Mouse (Mus musculus) forebrain, embryonic 11.5 days (tissue): ENCODE results near the gene Qrich1. TPM values are rescaled to one million over a fixed set of nuclear protein-coding genes. Genes with fewer than 3 reads are reported as not detected.

Experiments used
- ATAC-seq: fragments of 200-750 bp; cut with Nextera tagmentation; replicated peaks from 2 replicates; pipeline ENCODE4 v1.8.0; 2017; ENCODE audit warnings: moderate TSS enrichment; ENCODE audit not compliant: low FRiP score
- DNase-seq: peaks from one replicate; pipeline ENCODE4 v3.0.0-alpha.2; 2017; ENCODE audit warnings: low spot score
- H3K27ac ChIP-seq: fragments of 300-500 bp; sonication (generic); 2 replicates; pipeline ENCODE4 v1.5.1; 2014; ENCODE audit warnings: low read depth, low read length
- H3K27me3 ChIP-seq: fragments of 300-500 bp; sonication (generic); 2 replicates; pipeline ENCODE4 v1.6.1; 2014; ENCODE audit warnings: mild to moderate bottlenecking, low read length, mixed read lengths; ENCODE audit not compliant: control insufficient read depth, insufficient read depth
- H3K36me3 ChIP-seq: fragments of 300-500 bp; sonication (generic); 2 replicates; pipeline ENCODE4 v1.6.1; 2014; ENCODE audit warnings: mild to moderate bottlenecking, low read length, moderate library complexity, mixed read lengths; ENCODE audit not compliant: control insufficient read depth, insufficient read depth
- H3K4me1 ChIP-seq: fragments of 300-500 bp; sonication (generic); replicated peaks from 2 replicates; pipeline ENCODE4 v1.6.1; 2014; ENCODE audit warnings: low read length, mixed read lengths; ENCODE audit not compliant: control insufficient read depth, insufficient read depth
- H3K4me2 ChIP-seq: fragments of 300-500 bp; sonication (generic); 2 replicates; pipeline ENCODE4 v1.6.1; 2014; ENCODE audit warnings: low read depth, mild to moderate bottlenecking, low read length, moderate library complexity, mixed read lengths; ENCODE audit not compliant: severe bottlenecking
- H3K4me3 ChIP-seq: fragments of 300-500 bp; sonication (generic); 2 replicates; pipeline ENCODE4 v1.5.1; 2014; ENCODE audit warnings: low read depth, low read length
- H3K9ac ChIP-seq: fragments of 300-500 bp; sonication (generic); 2 replicates; pipeline ENCODE4 v1.6.1; 2014; ENCODE audit warnings: low read length
- H3K9me3 ChIP-seq: fragments of 300-500 bp; sonication (generic); 2 replicates; pipeline ENCODE4 v1.6.1; 2016; ENCODE audit warnings: low read length, mixed read lengths; ENCODE audit not compliant: control insufficient read depth
- WGBS: fragments of 180-500 bp; shearing (Covaris S2); extraction: QIAGEN DNeasy Blood & Tissue Kit; methylation state at CpG from one replicate; pipeline ENCODE4 v1.1.7; 2014; 5-methylcytosine and 5-hydroxymethylcytosine counted together
- polyA plus RNA-seq: library from polyadenylated mRNA; unstranded; fragments of >200 nt; fragmentation: Nextera tagmentation; extraction: Ambion mirVana; gene quantifications from 2 replicates; pipeline ENCODE4 v1.2.1, GENCODE M21; 2014

The Qrich1 gene
- polyA plus RNA-seq, 1 experiment from 2014 or later: 174 TPM

DNA sequence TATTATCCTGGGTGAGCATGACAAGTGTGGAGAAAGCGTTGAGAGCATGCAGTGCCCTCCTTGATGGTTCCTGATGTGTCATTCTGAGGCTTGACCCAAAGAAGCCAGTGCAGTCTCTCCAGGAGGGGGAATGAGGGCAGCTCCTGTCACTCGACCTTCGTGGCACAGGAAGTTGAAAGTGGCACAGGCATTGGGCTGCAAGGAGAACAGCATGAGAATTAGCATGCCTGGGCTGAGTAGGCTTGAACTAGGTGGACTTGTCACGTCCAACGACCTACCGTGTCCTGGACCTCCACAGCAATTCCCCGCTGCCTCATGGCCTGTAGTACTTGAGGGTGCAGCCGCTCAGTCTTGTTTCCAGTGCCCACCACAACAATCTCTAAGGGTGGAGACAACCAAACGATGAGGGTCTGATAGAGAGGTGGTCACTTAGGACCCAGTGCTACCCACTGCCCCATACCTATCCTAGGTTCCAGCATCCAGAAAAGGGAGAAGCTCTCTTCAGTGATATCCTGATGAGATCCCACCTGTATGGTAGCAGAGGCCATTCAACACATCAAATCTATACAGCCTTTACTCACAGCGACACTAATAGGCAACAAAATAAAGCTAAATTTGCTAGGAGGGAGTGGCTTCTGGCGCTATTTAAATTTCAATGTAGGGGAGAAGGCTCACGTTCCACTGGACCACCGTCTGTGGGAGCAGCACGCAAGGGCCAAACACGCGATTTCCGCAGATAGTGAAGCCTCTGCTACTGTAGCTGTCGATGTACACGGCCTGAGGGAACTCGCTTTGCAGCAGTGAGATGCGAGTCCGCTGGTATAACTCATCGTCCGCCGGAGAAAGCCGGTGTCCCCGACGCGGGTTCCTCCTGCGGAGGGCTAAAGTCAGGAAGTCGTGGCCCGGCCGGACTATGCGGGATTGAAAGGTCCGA is 49.5 kb downstream of the Qrich1 start:
- no peak for DNase-seq
- peak overlapping the region; percentile 87 for H3K9ac ChIP-seq
- H3K36me3 ChIP-seq: peaks cover 8% of the 10 kb centered on the region
- H3K9me3 ChIP-seq: no peaks in the 10 kb centered on the region
- H3K27me3 ChIP-seq: no peaks in the 10 kb centered on the region
- peak overlapping the region; percentile 99 for H3K4me2 ChIP-seq
- H3K27ac ChIP-seq: peak overlapping the region; percentile 88; the same call in 1 of the 2 replicates
- 12% methylated on average over 35 of the region's 35 CpGs for WGBS
- ATAC-seq: no peak
- H3K4me1 ChIP-seq: peaks cover 20% of the 10 kb centered on the region
- peak overlapping the region; percentile 69 for H3K4me3 ChIP-seq

DNA sequence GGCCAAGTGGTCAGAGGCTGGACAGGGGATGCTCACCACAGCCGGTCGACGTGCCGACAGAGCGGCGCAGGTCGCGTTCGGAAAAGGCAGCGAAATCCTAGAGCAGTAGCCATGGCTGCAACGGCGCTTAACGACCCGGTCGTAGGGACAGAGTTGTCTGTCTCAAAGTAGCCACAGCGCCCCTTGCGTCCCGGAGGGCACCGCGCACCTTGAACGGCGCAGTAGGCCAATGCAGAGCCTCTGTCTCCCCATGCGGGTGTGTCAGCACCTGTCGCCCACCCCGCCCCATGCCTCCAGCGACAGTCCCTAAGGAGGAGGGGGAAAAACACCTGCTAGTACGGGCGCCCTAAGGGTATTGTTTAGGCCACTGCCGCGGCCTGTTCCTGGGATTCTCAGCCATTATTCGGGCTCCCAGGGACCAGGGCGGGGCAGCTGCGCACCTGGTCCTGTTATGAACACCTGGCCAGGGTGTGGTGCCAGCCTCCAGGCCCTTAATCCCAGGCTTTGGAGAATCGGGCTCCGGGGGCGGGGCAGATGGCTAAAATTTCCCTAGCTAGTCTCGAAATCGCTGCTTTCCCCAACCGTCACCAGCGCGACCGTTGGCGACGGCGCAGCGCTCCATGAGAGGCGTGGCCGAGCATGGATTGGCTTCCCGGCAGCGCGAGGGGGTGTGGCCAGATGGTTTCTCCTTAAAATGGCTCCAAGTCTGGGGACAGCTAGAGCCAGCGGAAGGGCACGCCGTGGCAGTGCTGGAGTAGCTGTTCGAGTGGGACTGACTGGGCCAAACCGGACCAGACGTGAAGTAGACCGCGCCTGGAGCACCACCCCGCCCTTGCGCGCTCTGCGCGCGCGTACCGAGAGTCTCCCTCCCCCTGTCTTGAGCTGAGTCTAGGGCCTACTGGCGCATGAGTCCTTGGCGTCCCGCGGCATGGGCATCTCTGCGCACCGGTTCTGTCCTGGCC is 50.5 kb downstream of the Qrich1 start, which contains the start of gene Ndufaf3:
Gene Ndufaf3 (minus strand): TSS at position 620 of the 962 bp plus-strand sequence.
- H3K9me3 ChIP-seq: no peaks in the 10 kb centered on the region
- under 1% methylated on average over 71 of the region's 73 CpGs for WGBS
- H3K4me3 ChIP-seq: peak within 1 kb of the TSS; percentile 69
- ATAC-seq: peak; percentile 80
- peak; percentile 97 for DNase-seq
- peak within 1 kb of the TSS; percentile 87 for H3K9ac ChIP-seq
- peaks cover 12% of the 10 kb centered on the region for H3K36me3 ChIP-seq
- peaks cover 19% of the 10 kb centered on the region for H3K4me1 ChIP-seq
- no peaks in the 10 kb centered on the region for H3K27me3 ChIP-seq
- H3K27ac ChIP-seq: peak within 1 kb of the TSS; percentile 88
- peak within 1 kb of the TSS; percentile 99 for H3K4me2 ChIP-seq

DNA sequence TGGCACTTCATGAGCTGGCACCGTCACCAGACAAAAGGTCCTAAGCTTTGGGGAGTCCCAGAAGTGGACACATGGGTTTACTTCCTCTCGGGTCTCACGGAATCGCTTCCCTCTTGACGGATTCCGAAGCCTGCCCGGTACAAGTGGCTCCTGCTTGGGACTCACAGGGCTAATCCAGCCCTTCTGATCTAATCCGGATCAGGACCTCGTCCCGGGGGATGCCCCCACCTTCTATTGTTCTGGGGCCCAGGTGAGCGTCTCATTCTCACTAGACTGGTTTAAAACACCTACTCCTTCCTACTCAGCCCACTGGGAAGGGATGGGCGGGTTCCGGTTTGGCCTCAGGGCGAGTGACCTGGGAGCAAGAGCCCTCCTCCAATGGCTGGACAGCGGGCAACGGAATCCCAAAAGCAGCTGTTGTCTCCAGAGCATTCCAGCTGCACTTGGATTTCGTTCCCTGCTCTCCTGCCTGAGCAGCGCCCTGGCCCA is 51.4 kb downstream of the Qrich1 start:
- Histone ChIP-seq H3K27ac (no peak overlapping the region), H3K4me3 (peak overlapping the region; percentile 69), H3K27me3 (no peaks in the 10 kb centered on the region), H3K36me3 (peaks cover 18% of the 10 kb centered on the region), H3K4me1 (peaks cover 19% of the 10 kb centered on the region), H3K4me2 (peak overlapping the region; percentile 99), H3K9me3 (no peaks in the 10 kb centered on the region), H3K9ac (peak overlapping the region; percentile 87)
- no peak; the same call in 1 of the 2 replicates for ATAC-seq
- 5% methylated on average over 18 of the region's 18 CpGs for WGBS
- DNase-seq: no peak

DNA sequence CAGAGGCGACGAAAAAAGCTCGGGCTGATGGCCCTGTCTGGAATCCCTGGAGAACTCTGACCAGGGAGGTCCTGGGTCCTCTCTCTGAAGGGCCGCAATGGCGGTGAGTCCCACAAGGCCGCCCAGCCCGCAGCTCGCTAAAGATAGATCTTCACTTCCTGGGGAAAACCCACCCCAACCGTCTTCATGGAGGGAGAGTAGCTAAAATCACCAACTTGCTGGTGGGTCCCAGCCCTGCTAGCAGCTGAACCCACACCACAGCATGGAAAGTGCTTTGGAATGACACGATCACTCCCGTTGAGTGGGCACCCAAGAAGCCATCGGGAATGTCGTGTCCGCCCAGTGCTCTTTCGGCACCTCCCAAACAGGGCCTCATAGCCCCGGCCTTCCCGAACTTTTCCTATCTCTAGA is 51.9 kb downstream of the Qrich1 start:
- Histone ChIP-seq H3K27me3 (no peaks in the 10 kb centered on the region), H3K4me1 (peaks cover 19% of the 10 kb centered on the region), H3K36me3 (peaks cover 23% of the 10 kb centered on the region), H3K4me2 (peak overlapping the region; percentile 99; the same call in 1 of the 2 replicates), H3K9ac (no peak overlapping the region), H3K4me3 (peak overlapping the region; percentile 69), H3K27ac (no peak overlapping the region), H3K9me3 (no peaks in the 10 kb centered on the region)
- ATAC-seq (no peak), DNase-seq (no peak)
- 78% methylated on average over 17 of the region's 17 CpGs for WGBS

DNA sequence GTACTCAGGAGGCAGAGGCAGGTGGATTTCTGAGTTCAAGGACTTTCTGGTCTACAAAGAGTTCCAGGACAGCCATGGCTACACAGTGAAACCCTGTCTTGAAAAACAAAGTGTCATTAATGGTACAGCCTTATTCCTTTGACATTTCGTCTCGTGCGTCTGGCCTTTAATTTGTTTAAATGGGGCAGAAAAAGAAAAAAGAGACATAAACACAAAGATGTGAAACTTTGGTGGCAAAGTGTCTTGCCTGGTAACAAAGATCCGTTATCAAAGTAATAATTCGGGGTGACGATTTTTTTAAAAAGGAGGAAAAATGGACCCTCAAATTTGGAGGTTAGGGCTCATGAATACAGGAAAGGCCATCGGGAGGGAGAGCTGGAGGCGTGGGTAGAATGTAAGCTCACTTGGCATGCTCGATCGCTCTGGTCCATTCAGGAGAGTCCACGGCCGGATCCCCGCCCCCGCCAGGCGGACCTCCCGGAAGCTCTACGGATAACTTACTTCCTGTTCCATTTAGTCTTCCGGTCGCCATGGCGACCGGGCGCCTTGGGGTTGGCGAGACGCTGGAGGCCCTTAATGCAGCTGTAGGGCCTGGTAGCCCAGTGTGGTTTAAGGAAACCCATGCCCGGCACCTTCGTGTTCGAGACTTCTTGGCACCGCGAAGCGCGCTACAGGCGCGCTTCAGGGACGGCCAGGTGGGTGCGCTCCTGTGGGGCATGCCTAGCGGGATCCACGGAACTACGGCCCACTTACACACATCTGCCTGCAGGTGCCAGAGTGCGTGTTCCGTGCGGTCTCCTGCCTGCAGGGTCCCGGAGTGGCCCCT is 53.0 kb downstream of the Qrich1 start, which contains the start of gene Dalrd3:
Gene Dalrd3 (plus strand): TSS at position 506 of the 826 bp plus-strand sequence.
- Histone ChIP-seq H3K9ac (peak within 1 kb of the TSS; percentile 57), H3K36me3 (peaks cover 16% of the 10 kb centered on the region; the same call in 1 of the 2 replicates), H3K4me1 (peaks cover 28% of the 10 kb centered on the region), H3K4me2 (peak within 1 kb of the TSS; percentile 93), H3K4me3 (peak within 1 kb of the TSS; percentile 51), H3K27ac (peak within 1 kb of the TSS; percentile 53; the same call in 1 of the 2 replicates), H3K9me3 (no peaks in the 10 kb centered on the region), H3K27me3 (no peaks in the 10 kb centered on the region)
- ATAC-seq (peak; percentile 65), DNase-seq (peak; percentile 96)
- 7% methylated on average over 42 of the region's 42 CpGs for WGBS

DNA sequence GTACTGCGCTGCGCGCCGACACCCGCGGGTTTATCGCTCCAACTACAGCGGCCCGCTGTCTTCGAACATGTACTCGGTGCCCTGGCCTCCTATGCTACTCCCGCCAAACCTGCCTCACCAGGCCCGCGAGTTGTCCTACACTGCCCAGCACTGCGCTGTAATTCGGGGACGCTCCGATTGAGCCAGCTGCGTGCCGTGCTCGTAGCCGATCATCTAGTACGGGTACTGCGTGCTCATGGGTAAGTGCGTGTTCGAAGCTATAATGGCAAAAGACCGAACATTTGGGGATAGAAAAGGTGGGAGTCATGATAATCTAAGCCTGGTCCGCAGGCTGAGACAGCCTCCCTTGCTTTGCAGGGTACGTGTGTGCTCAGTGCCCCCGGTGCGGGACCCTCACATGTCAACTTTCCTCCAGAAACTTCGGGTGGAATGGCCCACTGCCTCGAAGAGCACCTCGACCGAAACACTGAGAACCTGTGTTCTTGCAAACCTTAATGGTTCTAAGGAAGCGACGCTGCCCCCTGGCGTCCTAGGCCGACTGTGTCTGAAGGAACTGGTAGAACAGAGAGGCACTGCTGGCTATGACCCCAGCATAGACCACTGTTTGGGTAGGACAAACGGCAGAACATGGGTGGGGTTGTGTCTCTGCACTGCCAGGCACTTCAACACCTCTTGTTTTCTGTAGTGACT is 53.7 kb downstream of the Qrich1 start:
- H3K4me2 ChIP-seq: peak overlapping the region; percentile 93
- peak overlapping the region; percentile 51 for H3K4me3 ChIP-seq
- H3K27me3 ChIP-seq: no peaks in the 10 kb centered on the region
- H3K36me3 ChIP-seq: peaks cover 18% of the 10 kb centered on the region; the same call in 1 of the 2 replicates
- H3K9ac ChIP-seq: peak overlapping the region; percentile 57
- ATAC-seq (peak; percentile 4; the same call in 1 of the 2 replicates), DNase-seq (peak; percentile 86)
- no peaks in the 10 kb centered on the region for H3K9me3 ChIP-seq
- 3% methylated on average over 40 of the region's 40 CpGs for WGBS
- H3K4me1 ChIP-seq: peaks cover 28% of the 10 kb centered on the region
- peak overlapping the region; percentile 53; the same call in 1 of the 2 replicates for H3K27ac ChIP-seq

DNA sequence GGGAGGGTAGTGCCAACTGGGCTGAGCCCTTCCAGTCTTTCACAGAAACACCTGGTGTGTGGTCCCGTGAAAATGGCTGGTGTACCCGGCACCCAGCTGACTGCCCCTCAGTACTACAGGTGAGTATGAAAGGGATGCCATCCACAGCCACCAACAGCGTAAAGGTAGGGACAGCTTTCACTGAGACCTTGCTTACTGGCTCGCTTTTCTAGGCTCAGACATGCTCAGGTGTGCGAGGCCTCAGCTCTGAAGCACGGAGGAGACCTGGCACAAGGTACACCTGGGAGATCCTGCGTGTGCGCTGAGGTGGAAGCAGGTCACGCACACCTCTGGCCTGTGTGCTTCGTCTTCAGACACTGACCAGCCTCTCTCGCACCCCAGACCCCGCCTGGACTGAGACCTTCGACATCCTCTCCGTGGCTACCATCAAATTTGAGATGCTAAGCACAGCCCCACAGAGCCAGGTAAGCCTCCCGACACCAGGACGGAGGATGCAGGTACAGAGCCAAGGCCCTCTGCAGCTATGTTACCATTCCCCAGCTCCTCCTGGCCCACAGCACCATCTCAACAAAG is 54.9 kb downstream of the Qrich1 start:
- Histone ChIP-seq H3K4me2 (no peak overlapping the region), H3K36me3 (peaks cover 19% of the 10 kb centered on the region; the same call in 1 of the 2 replicates), H3K4me1 (peaks cover 28% of the 10 kb centered on the region), H3K9ac (no peak overlapping the region), H3K4me3 (no peak overlapping the region), H3K27me3 (no peaks in the 10 kb centered on the region), H3K27ac (no peak overlapping the region), H3K9me3 (no peaks in the 10 kb centered on the region)
- 95% methylated on average over 16 of the region's 16 CpGs for WGBS
- no peak for DNase-seq
- ATAC-seq: no peak
